Mouse (Mus musculus) liver, postnatal 0 days (tissue): ENCODE measurements at regions not wholly inside any gene's neighbourhood (a gene's known extent, or its start where the extent isn't known, plus 50 kb on each side); places are given as distances from the start of the nearest gene placed in this dataset.
A peak's percentile ranks its signal among the peaks of the same experiment; 100 is the strongest.
"Not testable (repeated sequence)": the region's sequence is repeated elsewhere in the genome, so short reads cannot be mapped to it uniquely, and the experiment has no call there.

Source experiments
- ATAC-seq: fragments of 200-750 bp; cut with Nextera tagmentation; 2 replicates; pipeline ENCODE4 v1.8.0; 2017; ENCODE audit warnings: mild to moderate bottlenecking, moderate library complexity
- DNase-seq: peaks from one replicate; pipeline ENCODE4 v3.0.0-alpha.2; 2016
- H3K27ac ChIP-seq: fragments of 300-500 bp; sonication (generic); 2 replicates; pipeline ENCODE4 v1.5.1; 2014; ENCODE audit warnings: antibody characterized with exemption, moderate library complexity, mild to moderate bottlenecking, low read depth
- H3K27me3 ChIP-seq: fragments of 300-500 bp; sonication (generic); 2 replicates; pipeline ENCODE4 v1.6.1; 2014; ENCODE audit warnings: low read length, control low read depth, mixed read lengths; ENCODE audit not compliant: insufficient read depth
- H3K36me3 ChIP-seq: fragments of 300-500 bp; sonication (generic); replicated peaks from 2 replicates; pipeline ENCODE4 v1.6.1; 2014; ENCODE audit warnings: mild to moderate bottlenecking, control low read depth, low read length, moderate library complexity, mixed read lengths; ENCODE audit not compliant: insufficient read depth
- H3K4me1 ChIP-seq: fragments of 300-500 bp; sonication (generic); 2 replicates; pipeline ENCODE4 v1.6.1; 2014; ENCODE audit warnings: antibody characterized with exemption, mild to moderate bottlenecking, control low read depth; ENCODE audit not compliant: insufficient read depth
- H3K4me2 ChIP-seq: fragments of 300-500 bp; sonication (generic); 2 replicates; pipeline ENCODE4 v1.6.1; 2014; ENCODE audit warnings: low read depth, mild to moderate bottlenecking, low read length, moderate library complexity, mixed read lengths
- H3K4me3 ChIP-seq: fragments of 300-500 bp; sonication (generic); 2 replicates; pipeline ENCODE4 v1.5.1; 2014; ENCODE audit warnings: low read depth, low read length
- H3K9ac ChIP-seq: fragments of 300-500 bp; sonication (generic); replicated peaks from 2 replicates; pipeline ENCODE4 v1.6.1; 2014; ENCODE audit warnings: mild to moderate bottlenecking, moderate library complexity
- H3K9me3 ChIP-seq: fragments of 300-500 bp; sonication (generic); 2 replicates; pipeline ENCODE4 v1.6.1; 2016; ENCODE audit warnings: mild to moderate bottlenecking, control low read depth, low read length, mixed read lengths
- CTCF ChIP-seq: sonication (generic); IDR thresholded peaks from 2 replicates; pipeline ENCODE4 v1.5.1; 2016; ENCODE audit warnings: antibody characterized with exemption, low read depth
- EP300 ChIP-seq: IDR thresholded peaks from 2 replicates; pipeline ENCODE4 v1.6.1; 2016; ENCODE audit warnings: antibody characterized with exemption, low read depth, mild to moderate bottlenecking
- WGBS: fragments of 180-500 bp; shearing (Covaris S2); extraction: QIAGEN DNeasy Blood & Tissue Kit; methylation state at CpG from one replicate; pipeline ENCODE4 v1.1.7; 2014; ENCODE audit not compliant: insufficient replicate concordance; 5-methylcytosine and 5-hydroxymethylcytosine counted together

- no peaks in the 10 kb centered on the region for H3K27me3 ChIP-seq
- no peak overlapping the region for H3K27ac ChIP-seq
- H3K9ac ChIP-seq = no peak overlapping the region
- no peaks in the 10 kb centered on the region for H3K9me3 ChIP-seq
- H3K4me3 ChIP-seq = no peak overlapping the region
- no peaks in the 10 kb centered on the region for H3K4me1 ChIP-seq
- TF ChIP-seq EP300 (no peak), CTCF (no peak)
- ATAC-seq (no peak), DNase-seq (no peak)
- no peaks in the 10 kb centered on the region for H3K36me3 ChIP-seq
- 46% methylated on average over 2 of the region's 2 CpGs for WGBS
- no peak overlapping the region for H3K4me2 ChIP-seq
Measured at GRCm38 (mm10) chr12:45287759-45288158, 213.2 kb upstream of the Stxbp6 start.

- Histone ChIP-seq H3K27ac (no peak overlapping the region), H3K9ac (no peak overlapping the region), H3K36me3 (no peaks in the 10 kb centered on the region), H3K4me2 (no peak overlapping the region), H3K27me3 (no peaks in the 10 kb centered on the region), H3K4me3 (no peak overlapping the region), H3K4me1 (no peaks in the 10 kb centered on the region), H3K9me3 (no peaks in the 10 kb centered on the region)
- ATAC-seq (no peak), DNase-seq (no peak)
- 71% methylated on average over 5 of the region's 5 CpGs for WGBS
- TF ChIP-seq CTCF (no peak), EP300 (no peak)
Measured at GRCm38 (mm10) chr12:45256309-45256708, 181.8 kb upstream of the Stxbp6 start.

- no peak overlapping the region for H3K9ac ChIP-seq
- H3K9me3 ChIP-seq = no peaks in the 10 kb centered on the region
- no peaks in the 10 kb centered on the region for H3K27me3 ChIP-seq
- TF ChIP-seq EP300 (no peak), CTCF (no peak)
- DNase-seq (no peak), ATAC-seq (no peak)
- no peaks in the 10 kb centered on the region for H3K36me3 ChIP-seq
- 89% methylated on average over 1 of the region's 1 CpGs for WGBS
- H3K4me3 ChIP-seq = no peak overlapping the region
- H3K4me1 ChIP-seq = no peaks in the 10 kb centered on the region
- H3K27ac ChIP-seq = no peak overlapping the region
- no peak overlapping the region for H3K4me2 ChIP-seq
Measured at GRCm38 (mm10) chr12:45211131-45211530, 136.6 kb upstream of the Stxbp6 start.

GRCm38 (mm10) chr12:45195304-45195920 is 120.9 kb upstream of the Stxbp6 start:
- Histone ChIP-seq H3K27ac (no peak overlapping the region), H3K27me3 (no peaks in the 10 kb centered on the region), H3K9ac (no peak overlapping the region), H3K36me3 (no peaks in the 10 kb centered on the region), H3K4me2 (no peak overlapping the region), H3K4me1 (no peaks in the 10 kb centered on the region), H3K9me3 (no peaks in the 10 kb centered on the region), H3K4me3 (no peak overlapping the region)
- DNase-seq (no peak), ATAC-seq (no peak)
- no peak for TF ChIP-seq EP300
- TF ChIP-seq CTCF = no peak
- 64% methylated on average over 19 of the region's 19 CpGs for WGBS

GRCm38 (mm10) chr12:45187149-45187548 is 112.6 kb upstream of the Stxbp6 start:
- Histone ChIP-seq H3K36me3 (no peaks in the 10 kb centered on the region), H3K27me3 (no peaks in the 10 kb centered on the region), H3K9ac (no peak overlapping the region), H3K27ac (no peak overlapping the region), H3K9me3 (no peaks in the 10 kb centered on the region), H3K4me3 (no peak overlapping the region), H3K4me1 (no peaks in the 10 kb centered on the region), H3K4me2 (no peak overlapping the region)
- TF ChIP-seq EP300 (no peak), CTCF (peak; percentile 75)
- 10% methylated on average over 6 of the region's 6 CpGs for WGBS
- DNase-seq (no peak), ATAC-seq (no peak)

- Histone ChIP-seq H3K4me3 (no peak overlapping the region), H3K27me3 (no peaks in the 10 kb centered on the region), H3K36me3 (no peaks in the 10 kb centered on the region), H3K9me3 (no peaks in the 10 kb centered on the region), H3K27ac (no peak overlapping the region), H3K9ac (no peak overlapping the region), H3K4me1 (no peaks in the 10 kb centered on the region), H3K4me2 (no peak overlapping the region)
- DNase-seq = no peak
- 76% methylated on average over 3 of the region's 3 CpGs for WGBS
- no peak for ATAC-seq
- TF ChIP-seq CTCF (no peak), EP300 (no peak)
Measured at GRCm38 (mm10) chr12:45184510-45184909, 110.0 kb upstream of the Stxbp6 start.

- TF ChIP-seq CTCF = no peak
- no peak for TF ChIP-seq EP300
- no peak overlapping the region for H3K9ac ChIP-seq
- H3K27me3 ChIP-seq = no peaks in the 10 kb centered on the region
- H3K36me3 ChIP-seq = no peaks in the 10 kb centered on the region
- no peak overlapping the region for H3K4me2 ChIP-seq
- no peak overlapping the region for H3K27ac ChIP-seq
- 74% methylated on average over 3 of the region's 3 CpGs for WGBS
- ATAC-seq (no peak), DNase-seq (no peak)
- no peaks in the 10 kb centered on the region for H3K9me3 ChIP-seq
- H3K4me1 ChIP-seq = no peaks in the 10 kb centered on the region
- H3K4me3 ChIP-seq = no peak overlapping the region
Measured at GRCm38 (mm10) chr12:45177454-45177853, 102.9 kb upstream of the Stxbp6 start.

GRCm38 (mm10) chr12:45175259-45175658 is 100.8 kb upstream of the Stxbp6 start:
- not testable (repeated sequence) for DNase-seq, H3K36me3 ChIP-seq, H3K27me3 ChIP-seq, H3K9ac ChIP-seq, H3K4me1 ChIP-seq, H3K9me3 ChIP-seq, H3K4me2 ChIP-seq, H3K27ac ChIP-seq, H3K4me3 ChIP-seq, ATAC-seq
- WGBS = 59% methylated on average over 2 of the region's 2 CpGs
